Mouse (Mus musculus): Measurements from ENCODE around the gene Mad2l2. TPM values are rescaled to one million over a fixed set of nuclear protein-coding genes. Genes with fewer than 3 reads are reported as not detected.
"Not testable (repeated sequence)": the region's sequence is repeated elsewhere in the genome, so short reads cannot be mapped to it uniquely, and the experiment has no call there.

Gene Mad2l2
- polyA plus RNA-seq, 1 experiment from 2014 or later, result 13.8 TPM

DNA sequence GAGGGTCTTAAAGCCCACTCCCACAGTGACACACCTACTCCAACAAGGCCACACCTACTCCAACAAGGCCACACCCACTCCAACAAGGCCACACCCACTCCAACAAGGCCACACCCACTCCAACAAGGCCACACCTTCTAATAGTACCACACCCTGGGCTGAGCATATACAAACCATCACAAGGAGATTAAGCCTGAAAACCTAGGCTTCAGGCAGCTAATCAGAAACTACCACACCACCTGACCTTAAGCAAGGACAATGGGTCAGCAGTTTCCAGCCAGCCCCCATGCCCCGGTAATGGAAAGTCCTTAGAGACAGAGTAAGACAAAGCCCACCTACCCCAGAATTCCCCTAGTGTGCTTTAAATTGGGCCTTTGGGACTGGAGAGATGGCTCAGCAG, 58.6 kb downstream of the Mad2l2 start:
- not testable (repeated sequence) for H3K27ac ChIP-seq; H3K4me3 ChIP-seq (ENCODE audit: inconsistent target); H3K79me2 ChIP-seq (ENCODE audit: inconsistent target); H3K36me3 ChIP-seq (ENCODE audit: inconsistent target)
- WGBS (ENCODE audit: missing documents), result 100% methylated on average over 1 of the region's 1 CpGs

DNA sequence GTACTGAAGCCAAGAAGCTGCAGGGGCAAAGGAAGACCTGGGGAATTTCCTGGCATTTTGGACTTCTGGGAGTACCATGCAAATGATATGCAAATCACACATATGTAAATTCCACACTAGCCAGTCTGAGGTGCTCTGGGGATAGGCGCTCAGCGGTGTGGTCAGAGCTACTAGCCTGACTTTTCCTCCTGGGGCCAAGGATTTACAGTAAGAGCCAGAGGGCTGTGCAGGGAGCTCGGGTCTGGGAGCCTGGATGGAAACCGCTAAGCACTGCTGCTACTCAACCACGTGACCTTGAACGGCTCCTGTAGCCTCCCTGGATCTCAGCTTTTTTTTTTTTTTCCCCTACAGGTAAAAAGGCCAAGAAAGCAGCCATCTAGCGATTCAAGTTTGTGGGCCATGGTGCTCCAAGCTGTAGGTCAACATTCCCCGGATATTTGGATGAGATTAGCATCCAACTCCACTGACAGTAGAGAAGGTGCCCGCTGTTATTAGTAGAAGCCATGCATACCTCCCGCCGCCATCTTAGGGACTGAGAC, 62.6 kb downstream of the Mad2l2 start:
- Histone ChIP-seq H3K79me2 (ENCODE audit: inconsistent target) (no peaks in the 10 kb centered on the region), H3K27ac (no peak overlapping the region), H3K36me3 (ENCODE audit: inconsistent target) (no peaks in the 10 kb centered on the region), H3K4me3 (ENCODE audit: inconsistent target) (no peak overlapping the region)
- 43% methylated on average over 11 of the region's 11 CpGs for WGBS (ENCODE audit: missing documents)

DNA sequence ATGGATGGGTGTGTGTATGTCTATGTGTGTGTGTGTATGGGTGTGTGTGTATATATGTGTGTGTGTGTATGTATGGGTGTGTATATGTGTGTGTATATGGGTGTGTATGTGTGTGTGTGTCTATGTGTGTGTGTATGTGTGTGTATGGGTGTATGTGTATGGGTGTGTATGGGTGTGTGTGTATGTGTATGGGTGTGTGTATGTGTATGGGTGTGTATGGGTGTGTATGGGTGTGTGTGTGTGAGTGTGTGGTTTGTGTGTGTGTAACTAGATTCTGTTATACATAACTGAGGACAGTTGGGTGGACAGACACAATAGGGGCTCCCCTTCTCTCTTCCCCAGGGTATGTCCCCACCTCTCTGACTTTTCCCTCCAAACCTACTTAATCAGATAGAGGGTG, 64.2 kb downstream of the Mad2l2 start:
- Histone ChIP-seq H3K27ac (no peak overlapping the region), H3K36me3 (ENCODE audit: inconsistent target) (no peaks in the 10 kb centered on the region), H3K79me2 (ENCODE audit: inconsistent target) (no peaks in the 10 kb centered on the region), H3K4me3 (ENCODE audit: inconsistent target) (no peak overlapping the region)

Other genes with a start within 250 kb of the Mad2l2 start
- gene Mfn2, start 225.7 kb upstream of the Mad2l2 start, polyA plus RNA-seq (2018), result 28.8 to 35.7 TPM (median 29.8 TPM) in 3 replicates
- 144 to 203 TPM (median 190 TPM) in 3 replicates for gene Plod1, start 193.6 kb upstream of the Mad2l2 start, polyA plus RNA-seq (2018)
- gene 2510039O18Rik, start 189.5 kb upstream of the Mad2l2 start, polyA plus RNA-seq (2018), result 39.1 to 67.9 TPM (median 59.0 TPM) in 3 replicates
- not detected in 3 replicates for gene Nppb, start 144.6 kb upstream of the Mad2l2 start, polyA plus RNA-seq (2018)
- not detected in 3 replicates for gene Nppa, start 129.7 kb upstream of the Mad2l2 start, polyA plus RNA-seq (2018)
- gene Clcn6, start 91.6 kb upstream of the Mad2l2 start, polyA plus RNA-seq (2018), result 9.4 to 11.3 TPM (median 9.5 TPM) in 3 replicates
- 23.2 to 110 TPM (median 45.0 TPM) in 3 replicates for gene Mthfr, start 91.3 kb upstream of the Mad2l2 start, polyA plus RNA-seq (2018)
- gene Agtrap, start 42.4 kb upstream of the Mad2l2 start, polyA plus RNA-seq (2018), result 19.8 to 35.9 TPM (median 33.6 TPM) in 3 replicates
- gene Draxin, start 314 bp downstream of the Mad2l2 start, polyA plus RNA-seq (2018), result not detected in 3 replicates
- 31.9 to 51.1 TPM (median 41.3 TPM) in 3 replicates for gene Fbxo6, start 21.8 kb downstream of the Mad2l2 start, polyA plus RNA-seq (2018)
- 1.5 to 3.2 TPM (median 1.7 TPM) in 3 replicates for gene Fbxo44, start 30.1 kb downstream of the Mad2l2 start, polyA plus RNA-seq (2018)
- gene Fbxo2, start 30.2 kb downstream of the Mad2l2 start, polyA plus RNA-seq (2018), result not detected in 3 replicates
- not detected in 3 replicates for gene Disp3, start 157.6 kb downstream of the Mad2l2 start, polyA plus RNA-seq (2018)

All from macrophage (primary cell).